Mouse (Mus musculus): ENCODE data around the gene Ubqln1.

Gene Ubqln1

DNA sequence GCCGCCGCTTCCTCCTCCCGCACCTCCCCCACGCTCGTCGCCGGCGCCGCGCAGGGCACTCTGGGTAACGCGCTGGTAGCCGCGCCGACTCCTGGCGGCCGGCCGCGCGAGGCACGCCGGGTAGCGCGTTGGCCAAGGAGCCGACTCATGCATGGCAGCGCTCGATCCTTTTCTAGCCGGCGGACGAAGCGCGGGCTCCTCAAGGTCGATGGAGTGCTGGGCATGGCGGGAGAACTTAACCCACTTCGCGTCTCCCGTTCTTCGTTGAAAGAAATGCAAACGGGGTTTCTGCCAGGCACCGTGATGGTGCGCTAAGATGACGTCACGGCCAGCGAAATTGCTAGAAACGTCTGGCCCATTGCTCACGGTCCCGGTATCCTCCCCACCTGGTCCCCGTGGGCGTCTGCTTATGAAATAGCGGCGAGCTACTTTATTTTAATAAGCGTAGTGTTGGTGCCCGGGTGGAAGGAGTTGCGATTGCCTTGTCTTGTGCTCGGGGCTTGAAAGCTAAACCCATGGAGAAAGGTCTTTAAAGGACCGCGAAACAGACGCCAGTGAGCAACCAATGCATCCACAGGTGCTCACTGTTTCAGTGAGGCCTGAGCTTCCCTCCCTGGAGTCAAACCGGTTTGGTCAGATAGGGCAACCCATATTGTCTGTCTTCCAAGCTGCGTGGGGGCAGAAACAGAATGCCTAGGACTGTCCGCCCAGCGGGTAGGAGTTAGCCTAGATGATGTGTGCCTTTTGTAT is at the start of gene Ubqln1:
Gene Ubqln1, minus strand, starts transcription at position 62 of the 750 bp plus-strand sequence.
- peak; percentile 76 to 85 for DNase-seq (ENCODE audit: low spot score in 2 of 2)

DNA sequence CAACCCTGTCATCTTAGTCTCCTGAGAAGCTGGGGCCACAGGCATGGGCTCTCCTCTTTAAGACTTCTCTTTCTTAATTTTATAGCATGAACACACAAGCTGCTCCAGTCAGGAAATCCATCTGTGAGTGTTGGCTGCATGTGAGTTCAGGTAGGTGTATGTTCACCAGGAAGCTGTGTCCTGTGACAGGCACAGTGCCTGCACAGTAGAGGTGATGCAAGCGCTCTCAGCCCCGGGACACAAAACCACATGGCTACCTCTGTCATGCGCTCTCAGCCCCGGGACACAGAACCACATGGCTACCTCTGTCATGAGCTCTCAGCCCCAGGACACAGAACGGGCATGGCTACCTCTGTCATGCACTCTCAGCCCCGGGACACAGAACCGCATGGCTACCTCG is 48.1 kb upstream of the Ubqln1 start:
- no peak for DNase-seq (ENCODE audit: low spot score in 2 of 2)

DNA sequence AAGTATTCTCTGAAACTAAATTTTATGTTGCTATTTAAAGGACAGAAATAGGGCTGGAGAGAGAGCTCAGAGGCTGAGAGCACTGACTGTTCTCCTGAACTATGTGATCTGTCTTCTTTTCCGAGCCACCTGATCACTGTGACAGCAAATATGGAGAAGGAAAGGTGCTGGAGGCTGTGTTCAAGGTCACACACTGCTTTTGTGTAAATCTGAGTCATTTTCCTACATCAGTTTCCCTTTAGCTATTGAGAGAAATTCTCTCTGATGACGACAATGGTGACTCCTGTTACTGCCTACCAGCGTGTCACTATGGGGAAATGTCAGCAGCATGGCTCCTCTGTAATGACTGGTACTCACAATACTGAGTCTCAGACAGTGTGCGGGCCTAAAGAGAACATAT is 46.2 kb upstream of the Ubqln1 start:
- DNase-seq (ENCODE audit: low spot score in 2 of 2), result no peak

DNA sequence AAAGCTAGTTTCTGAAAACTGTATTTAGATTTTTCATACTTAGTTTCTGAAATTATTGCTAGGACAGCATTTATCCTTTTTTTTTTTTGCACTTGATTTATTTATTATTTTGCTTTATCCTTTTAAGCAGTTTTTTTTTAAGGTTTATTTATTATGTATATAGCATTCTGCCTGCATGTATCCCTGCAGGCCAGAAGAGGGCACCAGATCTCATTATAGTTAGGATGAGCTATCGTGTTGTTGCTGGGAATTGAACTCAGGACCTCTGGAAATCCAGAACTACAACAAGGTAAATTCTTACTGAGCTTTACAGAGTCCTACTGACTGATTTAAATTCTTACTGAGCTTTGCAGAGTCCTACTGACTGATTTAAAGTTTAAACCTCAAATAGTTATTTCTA is 37.8 kb upstream of the Ubqln1 start:
- no peak for DNase-seq (ENCODE audit: low spot score in 2 of 2)

DNA sequence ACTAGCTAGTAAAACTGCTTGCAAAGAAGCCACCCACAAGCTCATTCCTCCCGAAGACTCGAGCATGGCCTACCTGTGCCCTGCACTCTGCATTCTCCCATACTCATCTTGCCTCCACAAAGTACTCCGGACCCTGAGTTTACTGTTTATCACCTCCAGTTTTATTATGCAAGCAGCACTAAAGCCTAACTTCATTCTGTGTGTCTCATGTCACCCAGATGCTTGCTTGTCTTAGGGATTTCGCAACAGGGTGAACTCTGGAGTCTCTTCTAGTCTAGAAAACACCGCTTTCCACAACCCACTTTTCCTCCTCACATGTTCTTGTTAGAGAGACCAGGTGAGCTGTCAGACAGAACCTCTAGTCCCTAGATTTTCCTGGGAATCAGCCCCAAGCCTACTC is 33.5 kb upstream of the Ubqln1 start:
- DNase-seq (ENCODE audit: low spot score in 2 of 2), result no peak

DNA sequence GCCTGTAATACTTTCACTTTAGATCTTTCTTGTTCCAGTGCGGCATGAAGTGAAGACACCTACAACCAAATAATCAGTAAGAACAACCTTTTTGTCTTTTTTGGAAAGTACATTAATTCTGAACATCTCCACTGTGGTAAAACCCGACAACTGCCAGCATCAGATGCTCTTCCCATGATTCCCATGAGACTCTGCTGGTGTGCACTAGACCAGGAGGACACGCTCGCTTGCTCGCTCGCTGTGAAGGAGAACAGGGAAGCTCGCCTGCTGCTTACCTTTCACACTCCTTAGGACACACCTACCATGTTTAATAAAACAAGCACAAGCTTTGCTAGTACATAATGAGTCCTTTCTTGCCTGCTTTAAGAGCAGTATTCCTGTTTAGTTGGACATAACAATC is 21.1 kb upstream of the Ubqln1 start:
- DNase-seq (ENCODE audit: low spot score in 2 of 2), result no peak

DNA sequence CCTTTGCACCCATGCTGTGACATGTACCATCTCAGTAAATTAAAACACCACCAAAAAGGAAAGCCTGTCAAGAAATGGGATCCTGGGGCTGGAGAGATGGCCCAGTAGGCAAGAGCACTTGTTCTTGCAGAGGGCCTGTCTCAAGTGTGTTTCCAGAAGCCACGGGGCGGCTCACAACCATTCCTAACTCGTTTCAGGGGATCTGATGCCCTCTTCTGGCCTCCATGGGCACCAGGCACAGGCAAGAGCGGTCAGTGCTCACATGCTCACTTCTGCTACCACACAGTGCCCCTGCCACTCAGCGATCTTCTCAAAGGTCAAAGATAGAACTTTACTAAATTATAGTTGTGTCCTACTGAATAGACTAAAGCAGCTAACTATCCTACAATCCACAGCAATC is 17.2 kb upstream of the Ubqln1 start:
- peak; percentile 10 to 13 for DNase-seq (ENCODE audit: low spot score in 2 of 2)

DNA sequence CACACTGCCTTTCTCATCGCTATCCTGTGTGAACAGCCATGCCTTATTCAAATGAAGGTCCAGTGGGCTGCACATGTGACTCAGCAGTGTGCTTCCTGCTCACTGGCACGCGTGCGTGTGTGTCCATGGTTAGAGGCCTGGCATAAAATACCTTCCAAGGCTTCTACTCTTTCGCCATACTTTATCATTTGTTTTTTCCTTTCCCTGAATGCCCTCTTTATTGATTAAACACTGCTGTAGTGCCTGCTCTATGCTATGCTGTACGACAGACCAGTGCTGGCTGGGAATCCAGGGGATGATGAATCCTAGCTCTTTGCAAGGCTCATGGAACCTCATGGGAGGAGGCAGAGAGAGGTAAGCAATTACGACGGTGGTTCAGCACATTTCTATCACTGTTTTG is 16.6 kb upstream of the Ubqln1 start:
- DNase-seq (ENCODE audit: low spot score in 2 of 2), result no peak

DNA sequence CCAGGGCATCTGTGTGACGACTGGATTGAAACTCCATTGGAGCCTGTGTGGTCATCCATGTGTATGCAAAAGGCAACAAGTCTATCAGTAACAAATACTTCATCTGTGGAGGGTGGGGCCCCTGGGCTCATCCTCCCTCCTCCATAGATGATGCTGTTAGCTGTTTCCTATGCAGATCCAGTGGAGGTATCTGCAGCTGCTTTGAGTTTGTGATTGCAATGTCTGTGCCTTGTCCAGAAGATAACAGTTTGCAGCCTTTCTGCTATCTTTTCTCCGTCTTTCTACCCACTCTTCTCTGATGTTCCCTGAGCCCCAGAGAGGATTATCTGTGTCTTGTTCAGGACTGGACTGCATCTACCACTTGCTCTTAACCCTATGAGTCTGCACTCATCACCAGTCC is 13.2 kb upstream of the Ubqln1 start:
- DNase-seq (ENCODE audit: low spot score in 2 of 2), result no peak

DNA sequence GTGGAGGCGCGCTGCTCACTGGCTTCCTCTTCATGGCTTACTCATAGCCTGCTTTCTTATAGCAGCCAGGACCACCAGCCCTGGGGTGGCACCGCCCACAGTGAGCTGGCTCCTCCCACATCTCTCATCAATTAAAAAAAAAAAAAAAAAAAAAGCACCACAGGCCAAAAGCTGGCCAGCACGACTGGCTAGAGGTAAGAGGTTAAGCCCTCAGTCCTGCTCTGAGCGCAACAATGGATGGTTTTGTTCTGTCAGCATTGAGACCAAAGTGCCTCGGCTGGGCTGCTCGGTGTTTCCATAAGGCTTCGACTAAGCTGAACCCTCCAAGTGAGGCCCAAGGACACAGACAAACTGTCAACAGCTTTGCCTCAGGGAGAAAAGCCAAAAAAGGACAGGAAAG is 10.2 kb upstream of the Ubqln1 start:
- DNase-seq (ENCODE audit: low spot score in 2 of 2), result no peak

DNA sequence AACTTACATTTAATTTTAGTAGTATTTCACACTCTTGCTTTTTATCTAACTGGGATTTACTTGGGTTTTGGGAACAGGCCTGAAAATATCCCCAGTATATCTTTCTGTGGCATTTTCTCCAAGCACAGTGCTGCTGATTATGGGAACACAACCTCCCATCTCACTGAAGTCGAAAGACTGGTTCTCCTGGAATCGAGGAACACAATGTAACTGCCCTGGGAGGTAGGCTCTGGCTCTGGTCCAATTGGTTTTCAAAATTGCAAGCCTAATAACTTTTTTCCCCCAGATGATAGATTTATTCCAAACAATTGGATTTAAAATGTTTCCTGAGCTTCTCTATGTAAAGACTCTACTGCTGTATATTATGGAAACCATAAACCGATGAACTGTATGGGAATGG is 4.8 kb upstream of the Ubqln1 start:
- DNase-seq (ENCODE audit: low spot score in 2 of 2), result no peak

DNA sequence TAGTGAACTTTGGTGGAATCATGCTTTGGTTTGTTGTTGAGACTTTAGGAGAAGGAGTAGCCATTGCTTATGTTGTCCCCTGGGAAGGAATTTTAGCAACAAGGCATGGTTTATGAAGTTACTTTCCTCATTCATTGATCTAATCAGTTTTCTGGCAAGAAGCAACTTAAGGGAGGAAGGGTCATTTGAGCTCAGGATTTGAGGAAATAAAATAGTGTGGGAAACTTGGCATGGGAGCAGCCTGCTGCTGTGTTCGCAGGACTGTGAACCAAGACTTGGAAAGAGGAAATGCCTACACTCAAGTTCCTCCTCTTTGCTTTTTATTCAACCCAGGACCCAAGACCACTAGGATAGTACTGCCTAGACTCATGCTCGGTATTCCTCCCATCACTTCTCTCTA is 2.1 kb upstream of the Ubqln1 start:
- no peak for DNase-seq (ENCODE audit: low spot score in 2 of 2)

DNA sequence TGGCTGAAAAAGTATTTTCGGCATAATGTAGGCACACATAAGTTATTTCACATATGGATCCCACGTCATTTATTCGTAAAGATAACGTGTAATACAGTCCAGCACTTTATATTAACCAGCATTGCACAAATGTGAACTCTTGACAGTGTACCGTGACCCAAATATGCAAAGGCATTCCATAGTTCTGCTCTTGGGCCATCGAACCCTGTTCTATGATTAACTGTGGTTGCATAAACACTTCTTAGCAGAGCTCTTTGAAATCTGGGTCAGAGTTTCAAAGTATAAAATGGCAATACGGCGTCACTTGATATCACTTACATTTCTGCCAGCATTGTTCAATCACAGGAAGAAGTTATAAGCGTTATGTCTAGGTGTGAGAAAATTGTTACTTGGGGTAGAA is 942 bp upstream of the Ubqln1 start:
- DNase-seq (ENCODE audit: low spot score in 2 of 2), result no peak

DNA sequence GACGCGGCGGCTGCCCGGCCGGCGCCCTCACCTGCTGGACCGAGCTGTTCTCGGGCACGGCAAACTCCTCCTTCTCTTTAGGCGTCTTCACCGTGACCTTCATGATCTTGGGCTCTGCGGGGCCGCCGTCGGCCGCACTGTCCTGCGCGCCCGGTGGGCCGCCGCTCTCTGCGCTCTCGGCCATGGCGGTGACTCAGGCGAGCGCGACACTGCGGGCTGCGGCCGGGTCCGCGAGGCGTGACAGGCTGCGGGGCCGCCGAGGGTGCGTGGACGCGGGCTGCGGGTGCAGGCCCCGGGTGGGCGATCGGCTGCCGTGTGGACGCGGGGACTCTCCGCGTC is 231 bp downstream of the Ubqln1 start:
- DNase-seq (ENCODE audit: low spot score in 2 of 2), result peak in 1 of 2 experiments; percentile 12

DNA sequence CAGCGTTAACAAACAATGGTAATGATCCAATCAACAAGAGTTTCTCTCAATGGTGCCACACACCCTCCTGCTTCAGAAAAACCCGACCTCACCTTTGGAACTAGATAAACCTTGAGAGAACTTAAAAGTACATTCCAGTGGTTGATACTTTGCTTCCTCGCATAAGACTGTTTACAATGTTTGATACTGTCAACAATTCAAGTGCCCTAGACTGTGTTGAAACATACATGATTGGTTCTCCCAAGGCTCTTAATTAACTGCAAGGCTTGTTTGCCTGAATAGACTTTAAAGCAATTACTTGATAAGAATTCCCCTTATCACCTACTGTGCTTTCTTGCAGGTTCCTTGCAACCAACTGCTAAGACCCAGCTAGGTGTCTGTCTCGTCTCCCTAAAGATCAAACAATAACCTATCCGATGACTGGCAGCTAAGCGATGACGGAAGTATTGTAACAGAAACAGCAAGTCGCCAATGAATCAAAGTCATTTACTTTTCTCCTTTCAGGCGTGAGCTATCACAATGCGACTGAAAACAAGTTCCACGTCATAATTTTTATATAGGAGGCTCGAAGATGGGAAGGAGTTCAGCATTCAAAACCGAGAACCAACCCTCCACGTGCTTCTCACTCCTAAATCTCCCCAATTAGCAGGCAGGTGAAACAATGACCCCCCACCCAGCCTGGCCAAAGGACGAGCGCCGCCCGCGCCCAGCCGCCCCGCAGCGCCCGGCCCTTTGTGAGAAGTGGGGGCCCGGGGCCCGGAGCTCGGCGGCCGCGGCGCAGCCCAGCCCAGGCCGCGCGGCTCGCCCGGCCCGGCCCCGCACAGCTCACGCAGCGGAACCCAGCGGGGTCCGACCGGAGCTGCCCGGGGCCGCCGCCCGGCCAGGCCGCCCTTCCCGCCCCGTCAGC is 854 bp downstream of the Ubqln1 start:
- DNase-seq (ENCODE audit: low spot score in 2 of 2), result no peak

DNA sequence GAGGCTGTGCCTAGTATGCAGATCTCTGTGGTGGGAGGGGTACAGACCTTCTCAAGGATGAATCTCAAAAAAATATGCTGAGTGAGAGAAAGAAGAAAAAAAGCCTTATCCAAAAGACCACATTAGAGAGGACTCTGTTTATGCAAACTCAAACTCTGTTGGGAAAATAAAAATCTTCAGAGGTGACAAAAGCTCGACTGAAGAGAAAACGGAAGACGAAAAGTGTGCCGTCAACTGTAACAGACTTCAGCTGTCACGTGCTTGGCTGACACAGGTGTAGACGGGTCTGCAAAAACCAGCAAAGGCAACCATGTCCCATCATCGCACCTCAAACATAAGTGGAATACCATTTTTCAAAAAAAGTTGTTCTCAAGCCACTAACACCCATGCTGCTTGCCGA is 1.7 kb downstream of the Ubqln1 start:
- no peak for DNase-seq (ENCODE audit: low spot score in 2 of 2)

DNA sequence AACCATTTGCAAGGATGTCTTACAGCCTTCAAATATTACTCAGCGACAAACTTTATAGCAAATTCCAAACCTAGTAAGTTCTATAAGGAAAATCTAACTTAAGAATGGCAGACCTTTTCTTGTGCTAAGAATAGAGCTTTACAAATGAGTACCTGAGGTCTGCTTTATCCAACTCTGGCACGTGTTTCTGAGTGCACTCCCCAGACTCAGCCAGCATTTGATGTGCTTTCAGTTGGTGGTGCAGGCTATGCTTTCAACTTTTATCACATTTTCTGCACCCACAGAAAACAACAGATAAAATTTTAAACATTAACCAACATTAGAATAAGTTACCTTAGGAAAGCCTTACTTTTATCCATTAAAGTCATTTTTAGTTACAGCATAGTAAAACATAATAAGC is 2.9 kb downstream of the Ubqln1 start:
- DNase-seq (ENCODE audit: low spot score in 2 of 2), result no peak

DNA sequence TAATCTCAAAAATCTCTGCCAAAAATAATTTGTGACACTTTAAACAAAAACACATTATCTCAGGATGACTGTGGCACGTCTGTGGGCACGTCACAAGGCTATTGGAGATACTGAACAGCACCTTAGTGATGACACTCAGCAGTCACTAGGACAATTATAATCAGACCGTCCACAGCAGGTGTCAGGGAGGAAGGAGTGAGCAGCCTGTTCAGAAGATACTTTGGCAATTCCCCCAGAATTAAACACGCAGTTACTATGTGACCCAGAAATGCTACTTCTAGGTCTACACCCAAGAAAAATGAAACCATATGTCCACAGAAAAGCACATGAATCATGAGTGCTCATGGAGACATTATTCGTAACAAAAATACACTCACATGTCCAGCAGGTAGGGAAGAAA is 5.0 kb downstream of the Ubqln1 start:
- DNase-seq (ENCODE audit: low spot score in 2 of 2), result no peak

DNA sequence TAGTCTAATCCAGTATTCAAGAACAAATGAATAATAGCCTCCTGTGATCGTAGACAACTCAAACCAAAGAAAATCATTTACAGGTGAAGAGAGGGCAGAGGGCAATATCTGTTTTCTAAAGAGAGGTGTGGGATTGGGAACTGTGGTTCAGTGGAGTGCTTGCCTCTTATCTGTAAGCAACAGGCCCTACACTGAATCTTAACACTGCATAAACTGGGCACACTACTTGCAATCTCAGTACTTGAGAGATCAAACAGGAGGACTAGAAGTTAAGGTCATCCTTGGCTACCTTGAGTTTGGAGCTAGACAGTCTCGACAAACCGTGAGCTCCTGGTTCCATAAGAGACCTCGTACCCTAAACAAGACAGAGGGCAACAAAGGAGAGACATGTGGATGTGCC is 9.4 kb downstream of the Ubqln1 start:
- no peak for DNase-seq (ENCODE audit: low spot score in 2 of 2)

DNA sequence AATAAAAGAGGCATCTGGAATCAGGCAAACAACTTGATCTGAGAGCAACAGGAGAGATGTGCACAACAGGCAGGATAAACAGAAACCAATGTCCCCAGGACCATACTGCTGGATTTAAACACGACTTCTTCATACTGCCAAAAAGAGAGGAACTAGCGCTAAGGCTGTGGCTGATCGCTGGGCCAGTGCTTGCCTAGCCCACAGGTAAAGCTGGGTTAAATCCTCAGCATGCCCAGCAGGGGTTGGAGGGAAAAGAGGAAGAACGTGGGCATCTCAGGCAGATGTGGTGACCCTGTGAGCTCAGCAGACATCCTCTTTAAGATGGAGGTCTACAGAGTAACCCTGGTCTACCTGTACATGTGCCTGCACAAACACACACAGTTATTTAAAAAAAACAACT is 10.5 kb downstream of the Ubqln1 start:
- no peak for DNase-seq (ENCODE audit: low spot score in 2 of 2)

DNA sequence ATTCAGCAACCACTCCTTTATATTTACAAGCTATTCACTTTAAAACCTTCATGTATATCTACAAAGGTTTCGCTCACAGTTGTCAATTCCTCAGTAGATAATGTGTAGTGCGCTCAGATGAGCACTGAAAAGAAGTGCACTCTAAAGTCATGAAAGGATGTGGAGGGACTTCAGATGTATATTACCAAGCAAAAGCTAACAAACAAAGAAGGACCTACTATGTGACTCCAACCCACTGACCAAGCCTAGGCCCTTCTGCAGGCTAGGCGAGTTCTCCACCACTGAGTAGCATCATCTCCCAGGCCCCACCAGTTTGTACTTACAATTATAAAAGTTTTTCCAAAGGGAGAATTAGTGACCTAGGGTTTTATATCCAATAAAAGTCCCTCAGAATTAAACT is 11.3 kb downstream of the Ubqln1 start:
- no peak for DNase-seq (ENCODE audit: low spot score in 2 of 2)

DNA sequence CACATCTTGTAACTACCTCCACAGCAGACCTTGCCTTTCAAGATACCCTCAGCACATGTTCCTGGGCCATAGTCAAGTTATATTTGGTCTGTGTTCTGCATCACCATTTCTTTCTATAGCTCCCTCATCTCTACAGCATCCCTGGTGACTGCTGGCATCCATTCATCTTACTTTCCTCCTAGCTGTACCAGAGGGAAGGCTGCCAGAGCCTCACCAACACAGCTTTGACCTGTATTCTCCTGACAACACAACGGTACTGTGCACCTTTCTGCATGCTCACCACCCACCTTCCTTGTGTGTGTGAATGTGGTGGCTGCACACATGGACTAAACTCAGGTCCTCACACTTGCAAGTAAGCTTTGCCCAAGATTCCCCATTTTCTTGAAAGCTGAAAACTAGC is 12.6 kb downstream of the Ubqln1 start:
- DNase-seq (ENCODE audit: low spot score in 2 of 2), result no peak

DNA sequence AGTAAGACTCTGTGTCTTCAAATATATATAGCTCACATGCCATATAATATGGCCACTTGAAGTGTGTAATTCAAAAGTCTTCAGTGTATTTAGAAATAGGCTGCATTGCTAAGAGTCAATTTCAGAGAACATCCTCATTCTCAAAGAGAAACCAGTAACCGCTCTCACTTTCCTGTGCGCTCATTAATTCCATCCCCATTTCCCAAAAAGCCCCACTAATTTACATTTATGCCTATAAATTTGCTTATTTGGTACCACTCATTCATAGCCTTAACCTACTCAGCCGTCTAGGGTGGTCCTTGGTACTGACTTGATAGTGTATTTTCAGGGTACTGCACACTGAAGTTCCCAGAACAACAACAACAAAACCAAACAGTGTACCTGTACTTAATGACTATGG is 13.5 kb downstream of the Ubqln1 start:
- DNase-seq (ENCODE audit: low spot score in 2 of 2), result no peak

All from frontal cortex, postnatal 14 days (tissue).